Mouse (Mus musculus) midbrain, embryonic 10.5 days (tissue): Measurements from ENCODE around the gene Agfg2. TPM values are rescaled to one million over a fixed set of nuclear protein-coding genes. Genes with fewer than 3 reads are reported as not detected.
"Not testable (repeated sequence)": the region's sequence is repeated elsewhere in the genome, so short reads cannot be mapped to it uniquely, and the experiment has no call there.

Source experiments
- DNase-seq: peaks from one replicate; pipeline ENCODE4 v3.0.0-alpha.2; 2017; ENCODE audit warnings: low spot score
- H3K27ac ChIP-seq: fragments of 300-500 bp; sonication (generic); replicated peaks from 2 replicates; pipeline ENCODE4 v1.5.1; 2016; ENCODE audit warnings: mild to moderate bottlenecking
- H3K27me3 ChIP-seq: fragments of 300-500 bp; sonication (generic); 2 replicates; pipeline ENCODE4 v1.6.1; 2016; ENCODE audit warnings: low read depth, mild to moderate bottlenecking; ENCODE audit not compliant: poor library complexity, severe bottlenecking
- H3K36me3 ChIP-seq: fragments of 300-500 bp; sonication (generic); 2 replicates; pipeline ENCODE4 v1.6.1; 2016; ENCODE audit warnings: mild to moderate bottlenecking, moderate library complexity
- H3K4me1 ChIP-seq: fragments of 300-500 bp; sonication (generic); 2 replicates; pipeline ENCODE4 v1.6.1; 2016
- H3K4me3 ChIP-seq: fragments of 300-500 bp; sonication (generic); 2 replicates; pipeline ENCODE4 v1.5.1; 2016; ENCODE audit warnings: mild to moderate bottlenecking, moderate library complexity
- H3K9me3 ChIP-seq: fragments of 300-500 bp; sonication (generic); replicated peaks from 2 replicates; pipeline ENCODE4 v1.6.1; 2016; ENCODE audit warnings: mild to moderate bottlenecking
- WGBS: fragments of 180-500 bp; shearing (Covaris S2); methylation state at CpG from one replicate; pipeline ENCODE4 v1.1.7; 2016; 5-methylcytosine and 5-hydroxymethylcytosine counted together
- polyA plus RNA-seq: library from polyadenylated mRNA; unstranded; fragments of >200 nt; fragmentation: Nextera tagmentation; extraction: Ambion mirVana; gene quantifications from 2 replicates; pipeline ENCODE4 v1.2.1, GENCODE M21; 2016

The Agfg2 gene
- 27.2 and 28.8 TPM in 2 replicates for polyA plus RNA-seq

DNA sequence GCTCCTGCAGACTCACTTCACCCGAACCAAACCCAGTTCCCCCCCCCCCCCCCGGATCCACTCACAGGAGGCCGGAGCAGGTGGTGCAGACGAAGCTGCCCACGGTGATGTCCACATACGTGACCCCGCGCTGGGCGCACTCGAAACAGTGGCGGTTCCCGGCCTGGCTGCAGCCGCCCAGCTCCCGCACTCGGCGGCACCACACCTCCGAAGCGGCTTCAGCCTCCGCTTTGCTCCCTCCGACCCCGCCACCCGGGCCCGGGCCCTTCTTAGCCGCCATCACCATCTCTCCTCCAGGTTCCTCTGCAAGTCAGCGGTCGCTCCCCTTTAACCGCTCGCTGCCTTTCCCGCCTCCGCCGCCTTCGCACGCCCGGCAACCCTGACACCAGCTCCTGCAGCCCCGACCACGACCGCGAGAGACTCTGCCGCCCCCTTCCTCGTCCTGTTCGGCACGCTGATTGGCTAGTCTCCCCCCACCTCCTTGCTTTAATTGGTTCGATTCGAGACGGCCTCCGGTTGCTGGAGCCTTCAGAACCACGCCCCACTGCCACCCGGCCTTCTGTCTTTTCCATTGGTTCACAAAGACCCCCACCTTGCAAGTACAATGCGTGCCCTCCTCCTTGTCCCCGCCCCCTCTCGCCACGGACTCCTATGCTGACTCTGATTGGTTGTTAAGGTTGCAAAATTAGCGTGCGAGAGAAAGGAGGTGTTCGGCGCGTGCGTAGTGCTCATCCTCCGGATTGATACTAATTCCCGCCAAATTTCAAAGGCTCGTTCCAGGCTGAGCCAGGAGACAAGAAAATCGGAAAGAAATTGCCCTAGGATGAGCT is at the start of gene Agfg2:
Gene Agfg2 (minus strand): TSS at position 433 of the 830 bp plus-strand sequence.
- peak within 1 kb of the TSS; percentile 82 for H3K4me3 ChIP-seq
- peaks cover 18% of the 10 kb centered on the region for H3K27me3 ChIP-seq
- no peaks in the 10 kb centered on the region for H3K9me3 ChIP-seq
- under 1% methylated on average over 62 of the region's 62 CpGs for WGBS
- peak; percentile 99 for DNase-seq
- peak within 1 kb of the TSS; percentile 90 for H3K27ac ChIP-seq
- peaks cover 30% of the 10 kb centered on the region for H3K4me1 ChIP-seq
- peaks cover 29% of the 10 kb centered on the region for H3K36me3 ChIP-seq

DNA sequence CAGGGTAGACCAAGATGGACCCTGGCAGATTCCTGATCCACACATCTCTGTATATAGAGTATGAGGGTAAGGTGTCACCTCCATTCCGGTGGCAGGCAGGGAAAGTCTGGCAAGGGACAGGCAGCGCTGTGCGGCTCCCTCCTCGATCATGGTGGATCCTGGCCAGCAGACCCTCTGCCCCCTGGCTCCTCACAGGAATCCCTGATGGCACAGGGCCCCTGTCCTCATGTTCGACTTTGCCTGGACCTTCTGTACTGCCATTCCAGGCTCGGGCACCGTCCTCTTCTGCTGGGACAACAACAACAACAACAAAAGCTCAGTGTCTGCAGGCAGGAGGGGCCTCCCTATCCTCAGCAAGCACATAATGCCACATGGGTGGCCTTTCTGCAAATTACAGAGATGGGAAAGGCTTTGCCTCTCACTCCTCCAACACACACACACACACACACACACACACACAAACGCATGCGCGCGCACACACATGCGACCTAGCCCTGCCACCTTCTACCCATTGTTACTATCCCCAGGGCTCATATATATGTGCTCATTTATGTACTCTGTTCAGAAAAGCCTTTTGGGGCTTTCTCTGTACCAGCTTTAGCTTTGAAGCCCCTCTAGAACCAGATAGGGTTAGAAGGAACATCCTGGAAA is 49.2 kb upstream of the Agfg2 start:
- Histone ChIP-seq H3K9me3 (no peaks in the 10 kb centered on the region), H3K36me3 (peaks cover 86% of the 10 kb centered on the region), H3K27me3 (0 out of 2 replicates have a peak, but pooled peaks cover 4% of the 10 kb centered on the region), H3K4me1 (peaks cover 63% of the 10 kb centered on the region), H3K4me3 (peak overlapping the region; percentile 47), H3K27ac (peak overlapping the region; percentile 97)
- WGBS = 61% methylated on average over 12 of the region's 12 CpGs
- DNase-seq = peak; percentile 56

DNA sequence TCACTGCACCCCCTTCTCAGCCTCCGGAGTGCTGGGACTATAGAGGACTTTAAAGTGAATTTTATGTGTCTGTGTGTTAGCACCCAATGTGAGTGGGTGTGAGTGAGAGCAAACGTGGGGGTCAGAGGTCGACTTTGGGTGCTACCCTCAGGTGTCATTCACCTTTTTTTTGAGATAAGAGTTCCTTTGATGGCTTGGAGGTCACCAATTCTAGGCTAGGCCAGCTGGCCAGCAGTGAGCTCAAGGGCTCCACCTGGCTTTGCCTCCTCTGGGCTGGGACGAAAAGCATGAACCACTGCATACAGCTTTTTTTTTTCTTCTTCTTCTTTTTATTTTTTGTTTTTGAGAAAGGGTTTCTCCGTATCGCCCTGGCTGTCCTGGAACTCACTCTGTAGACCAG is 42.2 kb upstream of the Agfg2 start:
- 84% methylated on average over 6 of the region's 6 CpGs for WGBS
- no peak overlapping the region for H3K4me3 ChIP-seq
- H3K36me3 ChIP-seq = peaks cover 27% of the 10 kb centered on the region

DNA sequence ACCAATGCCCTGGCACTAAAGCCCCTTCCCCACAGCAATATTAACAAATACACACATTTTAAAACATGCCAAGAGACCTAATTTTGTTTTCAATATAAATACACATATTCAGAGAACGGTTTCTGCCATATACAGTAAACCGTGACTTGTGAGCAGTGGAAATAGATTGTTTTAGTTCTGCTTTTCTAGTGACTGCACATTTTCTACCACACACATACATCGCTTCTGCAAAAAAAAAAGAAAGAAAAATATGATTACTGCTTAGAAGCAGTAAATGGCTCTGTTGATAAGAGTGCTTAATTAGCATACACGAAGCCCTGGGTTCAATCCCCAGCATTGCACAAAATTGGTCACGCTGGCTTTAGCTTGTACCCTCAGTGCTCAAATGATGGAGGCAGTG is 39.3 kb upstream of the Agfg2 start:
- H3K4me3 ChIP-seq = no peak overlapping the region
- no peaks in the 10 kb centered on the region for H3K9me3 ChIP-seq
- peaks cover 2% of the 10 kb centered on the region for H3K36me3 ChIP-seq
- peaks cover 3% of the 10 kb centered on the region; the same call in 1 of the 2 replicates for H3K27me3 ChIP-seq
- DNase-seq = no peak
- WGBS = 90% methylated on average over 5 of the region's 5 CpGs
- H3K4me1 ChIP-seq = peaks cover 5% of the 10 kb centered on the region
- no peak overlapping the region for H3K27ac ChIP-seq

More for the DNA sequence above, 42.2 kb upstream of the Agfg2 start:
- no peak overlapping the region for H3K27ac ChIP-seq
- H3K27me3 ChIP-seq = peaks cover 6% of the 10 kb centered on the region; the same call in 1 of the 2 replicates
- no peak for DNase-seq
- no peaks in the 10 kb centered on the region for H3K9me3 ChIP-seq
- H3K4me1 ChIP-seq = peaks cover 9% of the 10 kb centered on the region

DNA sequence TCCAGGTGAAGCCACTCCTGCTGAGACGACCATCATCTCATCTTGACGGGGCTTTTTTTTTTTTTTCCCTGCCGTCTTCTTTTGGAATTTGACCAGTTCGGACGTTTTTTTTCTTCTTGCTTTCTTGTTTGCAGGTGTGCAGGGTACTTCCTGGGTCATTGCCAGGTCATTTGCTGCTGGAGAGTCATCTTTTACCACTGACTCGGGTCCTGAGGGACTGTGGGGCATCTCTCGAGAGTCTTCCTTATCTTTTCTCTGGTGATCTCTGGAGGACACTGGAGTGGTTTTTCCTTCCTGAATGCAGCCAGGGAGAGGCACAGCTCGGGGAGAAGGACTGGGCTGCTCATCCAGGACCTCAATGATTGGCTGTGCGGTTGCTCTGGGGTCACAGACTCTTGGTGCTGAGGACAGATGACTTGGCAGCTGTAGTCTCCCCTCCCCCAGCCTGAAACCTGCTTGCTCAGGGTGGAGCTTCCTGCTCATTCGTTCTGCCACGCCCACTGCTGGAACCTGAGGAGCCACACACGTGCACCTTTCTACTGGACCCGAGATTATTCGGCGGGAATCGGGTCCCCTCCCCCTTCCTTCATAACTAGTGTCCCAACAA is 36.1 kb upstream of the Agfg2 start:
- not testable (repeated sequence) for H3K4me1 ChIP-seq, H3K27me3 ChIP-seq, H3K27ac ChIP-seq, DNase-seq, H3K9me3 ChIP-seq, H3K36me3 ChIP-seq
- WGBS = 32% methylated on average over 10 of the region's 16 CpGs
- H3K4me3 ChIP-seq = peak overlapping the region; percentile 21; the same call in 1 of the 2 replicates

DNA sequence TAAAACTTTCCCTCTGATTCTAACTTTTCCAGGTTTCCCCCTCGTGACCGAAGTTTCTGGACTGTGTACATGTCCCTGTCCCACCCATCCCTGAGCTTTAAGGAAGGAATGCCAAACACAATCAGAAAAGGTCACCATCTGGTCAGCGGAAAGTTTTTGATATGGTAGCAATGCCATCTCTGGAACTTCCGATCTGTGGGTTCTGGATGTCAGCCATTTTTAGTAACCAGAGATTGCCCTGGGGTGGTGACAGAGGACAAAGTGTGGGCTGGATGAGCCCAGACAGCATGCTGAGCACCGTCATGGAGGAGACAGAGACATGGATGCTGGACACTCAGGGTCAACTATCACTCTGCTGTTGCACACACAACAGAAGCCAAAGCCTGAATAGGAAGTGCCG is 34.6 kb upstream of the Agfg2 start:
- no peaks in the 10 kb centered on the region for H3K36me3 ChIP-seq
- no peaks in the 10 kb centered on the region for H3K9me3 ChIP-seq
- H3K4me1 ChIP-seq = peaks cover 5% of the 10 kb centered on the region
- peaks cover 3% of the 10 kb centered on the region; the same call in 1 of the 2 replicates for H3K27me3 ChIP-seq
- 89% methylated on average over 6 of the region's 6 CpGs for WGBS
- H3K27ac ChIP-seq = no peak overlapping the region
- H3K4me3 ChIP-seq = no peak overlapping the region
- DNase-seq = no peak

DNA sequence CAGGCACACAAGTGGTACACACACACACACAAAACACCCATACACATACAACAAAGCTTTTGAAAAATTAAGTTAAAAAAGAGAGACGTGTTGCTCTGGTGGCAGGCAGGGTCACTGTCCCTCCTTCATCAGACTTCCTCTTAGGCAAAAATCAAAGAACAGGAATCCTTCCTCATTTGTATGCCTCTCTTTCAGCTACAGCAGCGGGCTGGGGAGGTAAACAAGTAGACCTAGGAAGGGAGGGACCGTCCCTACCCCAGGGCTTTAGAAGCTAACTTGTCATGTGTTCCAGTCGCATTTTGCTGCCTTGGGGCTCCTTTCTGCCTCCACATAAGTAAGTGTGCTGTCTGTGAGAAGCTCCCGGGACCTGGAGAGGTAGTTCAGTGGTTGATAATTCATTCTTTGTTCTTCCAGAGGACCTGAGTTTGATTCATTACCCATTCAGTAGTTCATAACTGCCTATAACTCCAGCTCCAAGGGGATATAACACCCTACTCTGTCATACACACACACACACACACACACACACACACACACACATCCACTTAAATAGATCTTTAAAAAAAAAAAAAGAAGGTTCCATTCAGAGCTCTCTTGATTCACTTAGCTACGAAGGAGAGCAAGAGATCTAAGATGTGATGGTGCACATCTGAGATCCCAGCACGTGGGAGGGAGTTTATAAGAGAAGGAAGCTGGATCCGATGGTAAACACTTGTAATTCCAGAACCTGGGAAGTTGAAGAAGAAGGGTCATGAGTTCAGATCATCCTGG is 33.7 kb upstream of the Agfg2 start:
- DNase-seq = no peak
- peaks cover 3% of the 10 kb centered on the region; the same call in 1 of the 2 replicates for H3K27me3 ChIP-seq
- peaks cover 5% of the 10 kb centered on the region for H3K4me1 ChIP-seq
- 72% methylated on average over 8 of the region's 8 CpGs for WGBS
- no peaks in the 10 kb centered on the region for H3K9me3 ChIP-seq
- H3K27ac ChIP-seq = no peak overlapping the region
- no peak overlapping the region for H3K4me3 ChIP-seq
- H3K36me3 ChIP-seq = no peaks in the 10 kb centered on the region

DNA sequence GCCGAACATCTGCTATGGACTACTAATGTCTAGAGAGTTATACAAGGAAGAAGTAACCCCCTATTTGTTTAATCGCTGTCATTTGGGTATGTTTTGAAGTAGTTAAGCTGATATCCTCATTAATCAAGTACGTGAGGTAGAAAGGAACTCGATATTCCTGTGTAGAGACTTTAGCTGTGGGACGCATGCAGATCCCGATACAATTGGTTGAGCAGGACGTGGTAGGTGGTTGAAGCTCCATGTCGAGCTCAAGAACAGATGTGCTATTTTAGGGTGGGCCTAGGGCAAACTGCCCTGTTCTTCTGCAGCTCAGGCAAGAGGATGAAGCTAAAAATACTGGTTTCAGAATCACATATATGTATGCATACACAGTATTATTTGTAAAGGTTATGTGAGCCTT is 31.2 kb upstream of the Agfg2 start:
- WGBS = 84% methylated on average over 8 of the region's 8 CpGs
- H3K27ac ChIP-seq = no peak overlapping the region
- H3K36me3 ChIP-seq = no peaks in the 10 kb centered on the region
- H3K4me3 ChIP-seq = no peak overlapping the region
- H3K9me3 ChIP-seq = no peaks in the 10 kb centered on the region
- no peaks in the 10 kb centered on the region for H3K27me3 ChIP-seq
- H3K4me1 ChIP-seq = peaks cover 4% of the 10 kb centered on the region
- DNase-seq = no peak

DNA sequence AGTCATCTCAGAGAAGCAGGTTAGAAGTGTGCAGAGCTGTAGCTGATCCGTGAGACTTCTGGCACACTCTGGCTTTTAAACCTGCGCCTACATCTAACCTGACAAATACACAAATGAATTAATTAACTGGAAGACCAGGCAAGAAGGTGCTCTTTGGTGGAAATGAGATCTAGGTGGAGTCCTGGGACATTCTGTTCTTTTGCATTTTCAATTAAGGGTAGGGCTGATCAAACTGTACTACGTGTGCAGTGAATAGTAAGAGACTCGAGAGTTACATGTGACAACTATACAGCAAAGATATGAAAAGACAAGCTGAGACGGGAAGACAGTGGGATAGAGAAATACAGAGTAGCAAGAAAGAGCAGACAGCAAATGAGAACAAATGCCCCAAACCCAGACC is 28.9 kb upstream of the Agfg2 start:
- H3K36me3 ChIP-seq = no peaks in the 10 kb centered on the region
- H3K4me1 ChIP-seq = no peaks in the 10 kb centered on the region
- no peak overlapping the region for H3K4me3 ChIP-seq
- WGBS = 88% methylated on average over 5 of the region's 5 CpGs
- H3K9me3 ChIP-seq = no peaks in the 10 kb centered on the region
- H3K27me3 ChIP-seq = no peaks in the 10 kb centered on the region
- H3K27ac ChIP-seq = no peak overlapping the region
- DNase-seq = no peak

DNA sequence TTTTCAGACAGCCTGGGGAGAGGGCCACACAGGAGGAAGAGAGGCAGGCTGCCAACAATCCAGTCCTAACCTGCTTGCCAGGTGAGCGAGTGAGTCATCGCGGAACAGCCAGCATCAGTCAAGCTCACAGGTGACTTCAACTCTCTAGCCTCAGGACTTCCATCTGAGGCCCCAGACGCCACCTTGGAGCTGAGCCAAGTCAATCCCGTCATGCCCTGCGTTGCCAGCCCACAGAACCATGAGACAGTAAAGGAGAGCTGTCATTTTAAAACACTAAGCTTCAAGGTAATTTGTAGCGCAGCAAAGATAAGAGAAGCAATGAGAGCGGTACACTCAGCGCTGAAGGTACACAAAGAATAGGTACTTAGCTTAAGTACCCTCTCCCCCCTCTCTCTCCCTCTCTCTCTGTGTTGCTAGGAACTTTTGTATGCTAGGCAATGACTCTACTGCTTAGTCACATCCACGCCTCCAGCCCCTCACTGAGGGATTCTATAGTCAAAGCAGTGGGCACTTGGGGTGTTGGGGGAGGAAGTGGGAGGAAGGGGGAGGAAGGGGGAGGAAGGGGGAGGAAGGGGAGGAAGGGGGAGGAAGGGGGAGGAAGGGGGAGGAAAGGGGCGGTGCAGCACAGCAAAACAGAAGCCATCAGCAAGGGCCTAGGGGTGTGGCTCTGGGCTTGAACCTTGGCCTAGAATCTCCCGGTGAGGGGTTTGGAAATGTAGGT is 22.5 kb upstream of the Agfg2 start:
- no peak for DNase-seq
- no peak overlapping the region for H3K27ac ChIP-seq
- no peaks in the 10 kb centered on the region for H3K36me3 ChIP-seq
- no peak overlapping the region for H3K4me3 ChIP-seq
- WGBS = 86% methylated on average over 12 of the region's 12 CpGs
- no peaks in the 10 kb centered on the region for H3K27me3 ChIP-seq
- no peaks in the 10 kb centered on the region; the same call in 1 of the 2 replicates for H3K9me3 ChIP-seq
- H3K4me1 ChIP-seq = peaks cover 22% of the 10 kb centered on the region

DNA sequence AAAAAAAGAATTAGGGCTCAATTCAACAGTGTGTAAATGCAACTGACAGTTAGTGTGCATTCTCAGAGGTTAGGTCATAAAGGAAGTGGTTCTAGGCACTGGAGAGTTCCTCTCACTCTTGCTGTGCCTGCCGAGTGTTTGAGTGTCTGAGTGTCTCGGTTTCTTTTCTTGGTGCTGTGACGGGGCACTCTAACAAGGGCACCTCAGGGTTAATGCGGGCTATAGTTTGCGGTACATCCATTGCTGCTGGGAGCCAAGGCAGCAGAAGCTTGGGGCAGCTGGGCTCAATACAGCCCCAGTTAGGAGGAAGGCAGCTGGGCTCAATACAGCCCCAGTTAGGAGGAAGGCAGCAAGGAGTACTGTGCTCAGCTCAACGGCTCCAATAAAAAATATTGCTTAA is 20.7 kb upstream of the Agfg2 start:
- no peaks in the 10 kb centered on the region; the same call in 1 of the 2 replicates for H3K9me3 ChIP-seq
- peaks cover 22% of the 10 kb centered on the region for H3K4me1 ChIP-seq
- DNase-seq = no peak
- no peaks in the 10 kb centered on the region for H3K27me3 ChIP-seq
- no peak overlapping the region for H3K4me3 ChIP-seq
- WGBS = 76% methylated on average over 6 of the region's 6 CpGs
- H3K27ac ChIP-seq = 0 out of 2 replicates have a peak overlapping the region, but pooled peaks have one; percentile 9
- no peaks in the 10 kb centered on the region for H3K36me3 ChIP-seq
